Mouse (Mus musculus): ENCODE measurements around the gene Nkg7. TPM values are rescaled to one million over a fixed set of nuclear protein-coding genes. Genes with fewer than 3 reads are reported as not detected.

Nkg7 gene
- polyA plus RNA-seq, 1 experiment from 2014 or later, result 0.62 TPM

DNA sequence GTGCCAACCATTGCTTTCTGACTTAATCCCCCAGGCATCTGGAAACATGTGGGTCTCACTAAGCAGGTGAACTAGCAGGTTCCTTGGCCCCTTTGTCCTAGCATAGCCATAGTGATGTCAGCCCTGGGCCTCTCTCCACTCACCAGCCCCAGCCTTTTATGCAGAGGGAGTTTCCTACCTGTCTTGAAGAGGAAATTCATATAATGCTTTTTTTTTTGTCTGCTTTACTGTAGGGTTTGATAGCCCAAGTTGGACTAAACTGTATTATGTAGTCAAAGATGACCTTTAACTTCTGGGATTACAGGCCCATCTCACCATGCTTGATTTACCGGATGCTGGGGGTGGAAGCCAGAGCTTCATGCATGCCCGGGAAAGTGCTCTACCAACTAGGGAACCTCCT lies 12.9 kb downstream of the Nkg7 start:
- Histone ChIP-seq H3K4me1 (replicated peaks; ENCODE audit: control insufficient read depth, insufficient read depth) (no peaks in the 10 kb centered on the region), H3K4me3 (ENCODE audit: low read depth, low read length) (no peak overlapping the region), H3K27ac (replicated peaks) (no peak overlapping the region), H3K4me2 (replicated peaks; ENCODE audit: low read depth) (no peak overlapping the region), H3K9me3 (ENCODE audit: control insufficient read depth, low read length) (no peaks in the 10 kb centered on the region), H3K9ac (ENCODE audit: low read length) (no peak overlapping the region), H3K36me3 (ENCODE audit: control insufficient read depth, insufficient read depth, low read length) (peaks cover 10% of the 10 kb centered on the region), H3K27me3 (ENCODE audit: control insufficient read depth, insufficient read depth, low read length) (no peaks in the 10 kb centered on the region)
- 88% methylated on average over 2 of the region's 2 CpGs for WGBS
- no peak for ATAC-seq (ENCODE audit: low FRiP score, low TSS enrichment)
- TF ChIP-seq CTCF (IDR thresholded peaks at IDR 0.05; ENCODE audit: low read depth) (no peak), EP300 (optimal IDR thresholded peaks at IDR 0.05) (no peak)
- DNase-seq (ENCODE audit: low spot score), result no peak

DNA sequence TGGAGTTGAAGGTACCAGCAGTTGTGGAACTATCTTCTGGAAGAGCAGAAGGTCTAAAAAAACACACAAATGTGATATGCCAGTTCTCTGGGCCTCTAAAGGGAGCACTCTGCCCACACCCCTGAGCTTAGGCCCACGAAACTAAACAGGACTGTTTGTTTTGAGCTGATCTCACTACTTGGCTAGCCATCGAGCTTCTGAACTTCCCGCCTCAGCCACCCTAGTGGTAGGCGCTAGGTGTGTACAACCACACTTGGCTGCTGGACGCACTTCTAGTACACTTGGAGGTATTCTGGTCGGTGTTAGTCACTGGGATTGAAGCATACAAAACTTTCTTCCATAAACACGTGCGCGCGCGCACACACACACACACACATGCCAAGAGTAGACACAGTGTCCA lies 14.9 kb downstream of the Nkg7 start:
- H3K4me2 ChIP-seq (replicated peaks; ENCODE audit: low read depth), result no peak overlapping the region
- DNase-seq (ENCODE audit: low spot score), result peak; percentile 37
- ATAC-seq (ENCODE audit: low FRiP score, low TSS enrichment), result peak; percentile 38
- 86% methylated on average over 11 of the region's 11 CpGs for WGBS
- no peaks in the 10 kb centered on the region for H3K4me1 ChIP-seq (replicated peaks; ENCODE audit: control insufficient read depth, insufficient read depth)
- no peak overlapping the region for H3K4me3 ChIP-seq (ENCODE audit: low read depth, low read length)
- TF ChIP-seq EP300 (optimal IDR thresholded peaks at IDR 0.05) (no peak), CTCF (IDR thresholded peaks at IDR 0.05; ENCODE audit: low read depth) (peak; percentile 17; the same call in 1 of the 2 replicates)
- H3K27me3 ChIP-seq (ENCODE audit: control insufficient read depth, insufficient read depth, low read length), result no peaks in the 10 kb centered on the region
- H3K9ac ChIP-seq (ENCODE audit: low read length), result no peak overlapping the region
- no peak overlapping the region for H3K27ac ChIP-seq (replicated peaks)
- no peaks in the 10 kb centered on the region for H3K9me3 ChIP-seq (ENCODE audit: control insufficient read depth, low read length)
- peaks cover 14% of the 10 kb centered on the region for H3K36me3 ChIP-seq (ENCODE audit: control insufficient read depth, insufficient read depth, low read length)

DNA sequence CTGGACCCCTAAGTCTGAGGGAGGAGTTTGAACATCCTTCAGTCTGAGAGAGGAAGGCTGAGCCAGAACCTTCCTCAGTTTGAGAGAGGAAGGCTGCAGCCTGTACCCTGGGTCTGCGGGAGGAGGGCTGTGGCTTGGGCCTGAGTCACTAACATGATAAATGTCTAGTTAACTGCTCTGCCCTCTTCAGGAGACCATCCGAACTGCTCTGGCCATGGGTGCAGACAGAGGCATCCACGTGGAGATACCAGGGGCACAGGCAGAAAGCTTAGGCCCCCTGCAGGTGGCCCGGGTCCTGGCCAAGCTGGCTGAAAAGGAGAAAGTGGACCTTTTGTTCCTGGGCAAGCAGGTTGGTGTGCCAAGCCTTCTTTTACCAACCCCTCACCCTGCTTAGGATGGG lies 15.7 kb downstream of the Nkg7 start:
- Histone ChIP-seq H3K36me3 (ENCODE audit: control insufficient read depth, insufficient read depth, low read length) (peaks cover 14% of the 10 kb centered on the region), H3K9me3 (ENCODE audit: control insufficient read depth, low read length) (no peaks in the 10 kb centered on the region), H3K4me3 (ENCODE audit: low read depth, low read length) (no peak overlapping the region), H3K27me3 (ENCODE audit: control insufficient read depth, insufficient read depth, low read length) (no peaks in the 10 kb centered on the region), H3K4me1 (replicated peaks; ENCODE audit: control insufficient read depth, insufficient read depth) (no peaks in the 10 kb centered on the region), H3K27ac (replicated peaks) (peak overlapping the region; percentile 71), H3K9ac (ENCODE audit: low read length) (no peak overlapping the region), H3K4me2 (replicated peaks; ENCODE audit: low read depth) (no peak overlapping the region)
- DNase-seq (ENCODE audit: low spot score), result peak; percentile 45
- TF ChIP-seq CTCF (IDR thresholded peaks at IDR 0.05; ENCODE audit: low read depth) (peak; percentile 64), EP300 (optimal IDR thresholded peaks at IDR 0.05) (no peak)
- peak; percentile 35; the same call in 1 of the 2 replicates for ATAC-seq (ENCODE audit: low FRiP score, low TSS enrichment)
- WGBS, result 41% methylated on average over 4 of the region's 4 CpGs

DNA sequence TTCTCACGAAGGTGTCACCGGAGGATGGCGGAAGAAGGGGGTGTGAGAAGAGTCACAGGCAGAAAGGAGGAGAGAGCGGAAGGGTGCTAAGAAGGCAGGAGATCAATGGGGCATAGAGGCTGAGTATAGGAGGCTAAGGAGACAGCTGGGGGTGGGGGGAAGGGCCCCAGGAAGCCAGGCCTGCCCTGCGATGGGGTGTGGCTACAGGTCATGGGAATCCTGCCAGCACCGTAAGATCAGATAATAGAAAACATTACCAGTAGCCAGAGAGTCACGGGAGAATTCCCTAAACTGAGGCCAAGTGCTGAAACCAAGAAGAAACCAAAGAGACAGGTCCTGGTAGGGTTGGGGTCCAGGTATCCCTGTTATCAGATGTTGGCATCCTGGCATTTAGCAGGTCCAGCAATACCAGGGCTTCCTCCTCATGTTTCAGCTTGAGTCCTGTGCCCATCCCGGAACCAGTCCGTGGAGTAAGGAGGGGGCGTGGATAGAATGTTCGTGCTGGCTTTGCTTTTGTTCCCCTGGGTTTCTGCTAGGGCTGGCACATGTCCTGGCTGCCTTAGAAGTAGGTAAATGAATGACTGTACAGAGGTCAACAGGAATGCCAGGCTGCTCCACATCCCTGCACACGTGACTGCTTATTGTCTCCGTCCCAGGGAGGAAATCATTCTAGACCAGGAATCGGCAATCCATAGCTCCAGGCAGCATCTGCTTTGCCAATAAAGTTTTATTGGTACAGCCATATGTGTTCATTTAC lies 16.9 kb downstream of the Nkg7 start:
- H3K36me3 ChIP-seq (ENCODE audit: control insufficient read depth, insufficient read depth, low read length), result peaks cover 14% of the 10 kb centered on the region
- H3K27ac ChIP-seq (replicated peaks), result peak overlapping the region; percentile 71
- H3K4me3 ChIP-seq (ENCODE audit: low read depth, low read length), result no peak overlapping the region
- no peak for TF ChIP-seq EP300 (optimal IDR thresholded peaks at IDR 0.05)
- ATAC-seq (ENCODE audit: low FRiP score, low TSS enrichment) (peak; percentile 55), DNase-seq (ENCODE audit: low spot score) (peak; percentile 31)
- H3K9ac ChIP-seq (ENCODE audit: low read length), result no peak overlapping the region
- no peak overlapping the region for H3K4me2 ChIP-seq (replicated peaks; ENCODE audit: low read depth)
- H3K27me3 ChIP-seq (ENCODE audit: control insufficient read depth, insufficient read depth, low read length), result no peaks in the 10 kb centered on the region
- H3K4me1 ChIP-seq (replicated peaks; ENCODE audit: control insufficient read depth, insufficient read depth), result no peaks in the 10 kb centered on the region
- WGBS, result 72% methylated on average over 14 of the region's 14 CpGs
- no peaks in the 10 kb centered on the region for H3K9me3 ChIP-seq (ENCODE audit: control insufficient read depth, low read length)

DNA sequence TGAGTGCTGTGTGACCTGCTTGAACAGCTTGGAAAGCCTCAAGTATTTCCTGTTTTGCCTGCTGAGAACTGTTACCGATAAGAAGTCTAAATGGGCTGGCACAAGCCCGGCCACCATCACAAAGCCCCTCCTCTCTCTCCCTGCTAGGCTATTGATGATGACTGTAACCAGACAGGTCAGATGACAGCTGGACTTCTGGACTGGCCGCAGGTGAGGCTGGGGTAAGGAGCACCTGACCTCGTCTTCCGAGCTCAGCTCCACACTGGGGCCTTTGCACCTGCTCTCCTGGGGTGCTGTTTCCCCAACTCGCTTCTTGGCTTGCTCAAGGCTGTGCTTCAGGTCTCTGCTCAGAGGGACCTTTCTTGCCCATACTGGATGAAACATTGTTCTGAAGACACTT lies 17.5 kb downstream of the Nkg7 start:
- Histone ChIP-seq H3K4me1 (replicated peaks; ENCODE audit: control insufficient read depth, insufficient read depth) (no peaks in the 10 kb centered on the region), H3K27me3 (ENCODE audit: control insufficient read depth, insufficient read depth, low read length) (no peaks in the 10 kb centered on the region), H3K27ac (replicated peaks) (peak overlapping the region; percentile 71), H3K9ac (ENCODE audit: low read length) (no peak overlapping the region), H3K4me2 (replicated peaks; ENCODE audit: low read depth) (no peak overlapping the region), H3K4me3 (ENCODE audit: low read depth, low read length) (no peak overlapping the region), H3K36me3 (ENCODE audit: control insufficient read depth, insufficient read depth, low read length) (peaks cover 14% of the 10 kb centered on the region), H3K9me3 (ENCODE audit: control insufficient read depth, low read length) (no peaks in the 10 kb centered on the region)
- DNase-seq (ENCODE audit: low spot score), result no peak
- 82% methylated on average over 6 of the region's 6 CpGs for WGBS
- no peak for TF ChIP-seq EP300 (optimal IDR thresholded peaks at IDR 0.05)
- TF ChIP-seq CTCF (IDR thresholded peaks at IDR 0.05; ENCODE audit: low read depth), result no peak
- peak; percentile 4; the same call in 1 of the 2 replicates for ATAC-seq (ENCODE audit: low FRiP score, low TSS enrichment)

DNA sequence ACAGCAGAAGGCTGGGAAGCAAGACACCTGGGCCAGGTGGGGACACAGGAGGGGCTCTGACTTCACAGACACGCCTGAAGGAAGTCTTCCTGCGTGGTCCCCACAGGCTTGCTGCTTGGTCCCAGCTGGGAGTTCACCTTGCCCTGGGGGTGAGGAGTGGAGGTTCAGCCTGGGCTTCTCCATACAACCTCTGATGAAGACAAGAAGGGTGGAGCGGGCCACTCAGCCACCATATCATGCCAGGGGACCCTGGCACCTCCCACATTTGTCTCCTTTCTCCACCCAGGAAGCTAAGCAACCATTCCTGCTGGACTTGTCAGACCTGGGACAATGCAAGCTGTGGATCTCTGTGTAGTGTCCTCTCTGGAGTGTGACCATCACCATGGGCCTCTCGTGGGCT lies 26.0 kb downstream of the Nkg7 start, which contains the start of gene Vsig10l:
Gene Vsig10l, plus strand, starts transcription at position 301 of the 400 bp plus-strand sequence.
- H3K9ac ChIP-seq (ENCODE audit: low read length), result 0 out of 2 replicates have a peak within 1 kb of the TSS, but pooled peaks have one; percentile 23
- TF ChIP-seq CTCF (IDR thresholded peaks at IDR 0.05; ENCODE audit: low read depth) (no peak), EP300 (optimal IDR thresholded peaks at IDR 0.05) (peak; percentile 61)
- no peaks in the 10 kb centered on the region for H3K9me3 ChIP-seq (ENCODE audit: control insufficient read depth, low read length)
- no peaks in the 10 kb centered on the region for H3K27me3 ChIP-seq (ENCODE audit: control insufficient read depth, insufficient read depth, low read length)
- H3K4me1 ChIP-seq (replicated peaks; ENCODE audit: control insufficient read depth, insufficient read depth), result 0 out of 2 replicates have a peak, but pooled peaks cover 2% of the 10 kb centered on the region
- WGBS, result 59% methylated on average over 4 of the region's 4 CpGs
- H3K4me2 ChIP-seq (replicated peaks; ENCODE audit: low read depth), result no peak within 1 kb of the TSS
- ATAC-seq (ENCODE audit: low FRiP score, low TSS enrichment), result no peak
- H3K4me3 ChIP-seq (ENCODE audit: low read depth, low read length), result no peak within 1 kb of the TSS
- DNase-seq (ENCODE audit: low spot score), result no peak
- H3K27ac ChIP-seq (replicated peaks), result peak within 1 kb of the TSS; percentile 63; the same call in 1 of the 2 replicates
- H3K36me3 ChIP-seq (ENCODE audit: control insufficient read depth, insufficient read depth, low read length), result no peaks in the 10 kb centered on the region
